Mouse (Mus musculus): ENCODE measurements at regions not wholly inside any gene's neighbourhood (a gene's known extent, or its start where the extent isn't known, plus 50 kb on each side); places are given as distances from the start of the nearest gene placed in this dataset.

DNA sequence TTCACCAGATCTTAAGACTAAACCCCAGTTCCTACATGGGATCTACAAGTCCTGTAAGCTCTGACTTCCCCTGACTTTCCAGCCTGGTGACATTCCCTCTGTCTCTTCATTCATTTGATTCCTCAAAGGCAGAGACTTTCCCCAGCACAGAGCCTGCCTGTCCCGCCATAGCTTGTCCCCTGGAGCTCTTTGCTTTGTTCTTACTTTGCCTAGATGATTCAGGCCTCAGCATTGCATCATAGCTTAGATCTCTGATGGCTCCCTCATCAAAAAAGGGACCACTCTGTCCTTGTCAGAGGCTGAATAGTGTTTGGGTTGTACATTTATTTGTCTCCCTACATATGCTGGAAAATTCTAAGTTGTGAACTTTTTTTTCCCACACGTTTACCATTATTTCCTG, 57.6 kb upstream of the Exoc6 start:
- DNase-seq (ENCODE audit: low read depth, low spot score): peak; percentile 17

DNA sequence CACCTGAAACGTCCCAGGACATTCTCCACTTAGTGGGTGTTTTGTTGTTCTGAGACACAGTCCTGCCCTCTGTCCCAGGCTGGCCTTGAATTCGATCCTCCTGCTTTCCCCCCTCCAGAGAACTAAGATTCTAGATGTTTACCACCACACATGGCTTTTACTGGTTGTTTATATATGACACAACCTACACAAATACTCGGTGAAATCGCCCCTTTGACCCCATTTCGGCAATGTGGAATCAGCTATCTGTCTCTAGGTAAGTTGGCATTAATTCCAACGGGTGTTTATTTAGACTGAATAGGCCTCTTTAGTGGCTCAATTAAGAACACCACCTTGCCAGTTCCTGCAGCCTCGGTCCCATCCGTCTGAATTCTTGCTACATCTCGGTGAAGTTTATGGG, 56.8 kb upstream of the Exoc6 start:
- DNase-seq (ENCODE audit: low read depth, low spot score): no peak

DNA sequence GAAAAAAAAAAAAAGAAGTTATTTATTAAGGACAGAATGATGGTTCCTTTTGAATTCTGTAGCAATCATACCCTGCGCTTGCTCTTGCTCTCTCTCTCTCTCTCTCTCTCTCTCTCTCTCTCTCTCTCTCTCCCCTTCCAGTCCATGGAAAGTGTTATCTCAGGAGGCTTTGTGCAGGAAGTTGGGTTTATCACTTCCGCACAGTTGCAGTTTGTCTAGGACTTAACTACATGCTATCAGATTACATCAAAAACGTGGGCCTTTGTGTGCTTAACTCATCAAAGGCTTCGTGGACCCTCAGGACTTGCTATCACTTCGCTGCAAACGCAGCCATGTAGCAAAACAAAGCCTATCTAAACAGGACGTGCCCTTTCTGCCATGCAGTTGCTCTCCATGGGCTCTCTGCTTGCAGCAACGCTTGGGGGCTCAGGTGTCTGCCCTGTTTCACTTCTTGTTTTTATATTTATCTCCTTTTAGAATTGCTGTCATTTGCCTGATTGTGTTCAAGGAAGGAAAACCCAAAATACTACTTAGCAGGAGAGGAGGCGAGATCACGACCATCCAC, 56.2 kb upstream of the Exoc6 start:
- DNase-seq (ENCODE audit: low read depth, low spot score): no peak

DNA sequence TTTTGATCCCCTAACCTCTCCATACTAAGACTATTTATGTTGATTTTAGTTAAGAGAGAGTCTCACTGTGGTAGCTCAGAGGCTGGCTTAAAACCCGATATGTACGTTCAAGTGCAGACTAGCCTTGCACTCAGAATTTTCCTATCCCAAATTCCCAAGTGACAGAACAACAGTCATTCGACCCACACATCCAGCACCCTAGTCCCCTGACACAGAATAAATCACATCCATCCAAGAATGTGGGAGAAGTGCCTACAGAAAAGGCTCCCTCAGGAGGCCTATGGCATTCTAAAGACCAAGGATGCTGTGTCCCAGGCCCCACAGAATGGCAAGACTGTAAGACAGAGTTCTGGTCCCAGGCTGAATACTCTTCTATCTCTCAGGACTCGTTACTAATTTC, 55.4 kb upstream of the Exoc6 start:
- DNase-seq (ENCODE audit: low read depth, low spot score): no peak

DNA sequence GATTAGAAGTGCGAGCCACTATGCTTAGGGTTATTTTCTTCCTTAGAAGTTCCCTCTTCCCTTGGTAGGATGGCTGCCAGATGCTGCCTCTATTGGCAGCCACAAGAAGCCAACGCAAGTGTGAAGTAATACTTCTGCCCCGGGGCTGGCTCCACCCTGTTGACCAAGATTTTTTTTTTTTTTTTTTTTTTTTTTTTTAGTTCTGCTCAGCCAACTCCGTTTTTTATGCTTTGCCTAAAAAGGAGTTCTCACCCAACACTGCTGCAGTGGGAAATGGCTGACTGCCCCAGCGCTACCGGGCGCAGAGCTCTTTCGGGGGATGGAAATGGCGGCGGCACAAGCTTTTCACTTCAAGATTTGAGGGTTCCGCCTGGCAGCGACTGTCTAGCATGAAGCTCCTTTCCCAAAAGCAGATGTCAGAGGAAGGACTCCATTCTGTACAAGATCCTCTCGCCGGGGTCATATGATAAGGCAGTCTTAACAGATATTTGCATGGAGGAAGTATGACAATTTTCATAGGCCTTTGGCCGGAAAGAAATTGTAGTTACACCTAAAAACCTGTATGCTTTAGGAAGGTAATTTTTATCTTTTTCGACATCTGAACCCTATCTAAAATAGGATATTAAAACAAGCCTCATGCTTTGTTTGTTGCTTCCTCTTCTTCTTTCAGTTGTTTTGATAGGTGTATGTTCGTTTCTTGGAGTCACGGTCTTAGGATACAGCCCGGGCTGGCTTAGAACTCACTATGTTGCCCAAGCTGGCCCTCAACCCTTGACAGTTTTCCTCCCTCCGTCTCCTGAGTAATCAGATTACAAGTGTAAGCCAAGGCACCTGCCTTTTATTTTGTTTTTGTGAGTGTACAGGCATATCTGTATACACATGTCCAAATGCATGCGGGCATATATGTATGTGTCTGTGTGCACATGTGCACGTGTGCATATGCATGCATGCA, 54.6 kb upstream of the Exoc6 start:
- DNase-seq (ENCODE audit: low read depth, low spot score): peak; percentile 86

DNA sequence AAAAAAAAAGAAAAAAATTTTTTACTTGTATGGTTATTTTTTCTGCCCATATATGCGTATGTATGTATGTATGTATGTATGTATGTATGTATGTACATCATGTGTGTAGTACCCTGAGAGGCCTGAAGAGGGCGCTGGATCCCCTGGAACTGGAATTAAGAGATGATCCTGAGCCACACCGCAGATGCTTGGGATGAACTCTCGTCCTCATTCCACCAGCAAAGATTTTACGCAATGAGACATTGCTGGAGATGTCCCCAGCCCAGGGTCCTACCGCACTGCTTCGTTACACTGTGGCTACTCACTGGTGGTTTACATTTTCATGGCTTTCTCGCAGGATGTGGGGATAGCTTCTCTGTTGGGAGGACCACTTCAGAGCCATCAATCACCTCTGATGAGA, 53.5 kb upstream of the Exoc6 start:
- DNase-seq (ENCODE audit: low read depth, low spot score): no peak

DNA sequence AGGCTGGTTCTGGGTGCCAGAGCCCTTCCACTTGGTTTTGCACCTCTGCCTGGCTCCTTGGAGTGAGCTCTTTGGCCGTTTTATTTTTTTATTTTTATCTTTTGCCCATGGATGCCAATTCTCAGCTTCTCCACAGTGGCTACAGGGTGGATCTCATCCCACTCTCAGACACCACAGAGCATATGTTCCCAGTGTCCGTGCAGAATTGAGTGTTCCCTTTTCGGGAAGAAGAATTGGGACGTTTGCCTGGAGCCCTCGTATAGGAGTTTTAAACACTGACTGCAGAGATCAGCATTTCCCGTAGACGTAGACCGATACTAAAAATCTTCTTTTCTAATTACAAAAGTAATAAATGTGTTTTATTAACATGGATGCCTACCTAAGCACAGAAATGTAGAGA, 53.1 kb upstream of the Exoc6 start:
- DNase-seq (ENCODE audit: low read depth, low spot score): no peak

DNA sequence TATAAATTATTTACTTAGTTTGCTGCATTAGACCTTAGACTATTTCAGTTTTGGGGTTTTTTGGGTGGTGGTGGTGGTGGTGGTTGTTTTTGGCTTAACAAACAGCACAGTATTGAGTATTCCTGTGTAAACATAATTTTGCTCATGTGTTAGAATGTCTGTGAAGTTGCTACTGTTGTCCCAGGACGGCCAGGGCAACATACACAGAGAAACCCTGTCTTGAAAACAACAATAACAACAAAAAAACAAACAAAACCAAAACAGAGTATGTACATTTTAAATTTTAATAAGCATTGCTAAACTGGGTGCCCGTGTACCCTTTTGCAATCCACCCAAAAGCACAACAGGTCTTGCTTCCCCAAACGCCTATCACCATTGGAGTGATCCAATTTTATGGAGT, 51.8 kb upstream of the Exoc6 start:
- no peak for DNase-seq (ENCODE audit: low read depth, low spot score)

All from 3T3-L1 (cell line).